Mouse (Mus musculus) testis, adult 2 months (tissue): ENCODE results near the gene Fryl.

ENCODE experiments used
- CTCF ChIP-seq: fragments of 200-500 bp; IDR thresholded peaks from 2 replicates; pipeline ENCODE4 v1.5.1; 2012; ENCODE audit warnings: low read depth, mild to moderate bottlenecking, inconsistent platforms, low read length, moderate library complexity; ENCODE audit not compliant: control insufficient read depth, insufficient read depth, insufficient replicate concordance
- POLR2A ChIP-seq: fragments of 200-500 bp; IDR thresholded peaks from 2 replicates; pipeline ENCODE4 v1.6.1; 2012; ENCODE audit warnings: low read depth, mild to moderate bottlenecking, inconsistent platforms, low read length, moderate library complexity; ENCODE audit not compliant: control insufficient read depth

- no peak for TF ChIP-seq CTCF
- no peak for TF ChIP-seq POLR2A
These were observed 48.1 kb upstream of the Fryl start for GRCm38 (mm10) chr5:73304507-73304906.
